In genomic region chr9:110892552-110892951, GRCm38 (mm10) we compare ENCODE assay signal across 10 mouse cellular contexts. TPM values are rescaled to one million over a fixed set of nuclear protein-coding genes. Genes with fewer than 3 reads are reported as not detected.
"Had no signal": no experiment of that assay in that cellular context is flagged by ENCODE, and none has a peak within 500 bp of the region (broad histone marks: within the 10 kb centered on the region; RNA-seq: fewer than 3 reads in every experiment).

No protein-coding gene starts in this region.

- DNase-seq: retina, postnatal 1 day; right cerebral cortex, adult 18-20 months; right cerebral cortex, postnatal 14 days; right cerebral cortex, postnatal 25 days; right cerebral cortex, postnatal 4 days; spleen, adult 18-20 months; thymus, adult 2 months; thymus, postnatal 14 days; thymus, postnatal 25 days had no signal

RNA-seq across cellular contexts. Expression of gene Prss50, which starts 34.8 kb away (rescaled TPM):
- total RNA-seq: neutrophil, adult 5-6 weeks had no signal

RNA-seq across cellular contexts. Expression of gene Prss46, which starts 48.2 kb away (rescaled TPM):
- total RNA-seq: neutrophil, adult 5-6 weeks had no signal
